Mouse (Mus musculus): Measurements from ENCODE around the gene Myo19.

- TF ChIP-seq CTCF (conservative IDR thresholded peaks at IDR 0.05; ENCODE audit: insufficient read depth, insufficient read length, low read depth, low read length) = no peak
- TF ChIP-seq POLR2A (IDR thresholded peaks at IDR 0.05; ENCODE audit: low read depth, low read length) = no peak
Observed at GRCm38 (mm10) chr11:84908480-84908879, 28.5 kb downstream of the Myo19 start.
